Mouse (Mus musculus): ENCODE measurements around the gene Ccdc42. TPM values are rescaled to one million over a fixed set of nuclear protein-coding genes. Genes with fewer than 3 reads are reported as not detected.
A peak's percentile ranks its signal among the peaks of the same experiment; 100 is the strongest.

Ccdc42 gene
- polyA plus RNA-seq, 1 experiment from 2014 or later = 0.42 TPM

GRCm38 (mm10) chr11:68622751-68623150 is 35.9 kb downstream of the Ccdc42 start:
- Histone ChIP-seq H3K4me3 (replicated peaks) (peak overlapping the region; percentile 26; the same call in 1 of the 2 replicates), H3K27me3 (replicated peaks) (no peaks in the 10 kb centered on the region), H3K9me3 (no peaks in the 10 kb centered on the region), H3K4me1 (peaks cover 14% of the 10 kb centered on the region), H3K9ac (no peak overlapping the region), H3K4me2 (peak overlapping the region; percentile 51), H3K27ac (peak overlapping the region; percentile 78), H3K36me3 (no peaks in the 10 kb centered on the region)
- 34% methylated on average over 9 of the region's 9 CpGs for WGBS
- ATAC-seq (ENCODE audit: insufficient read depth, low FRiP score, low read depth) = no peak

DNA sequence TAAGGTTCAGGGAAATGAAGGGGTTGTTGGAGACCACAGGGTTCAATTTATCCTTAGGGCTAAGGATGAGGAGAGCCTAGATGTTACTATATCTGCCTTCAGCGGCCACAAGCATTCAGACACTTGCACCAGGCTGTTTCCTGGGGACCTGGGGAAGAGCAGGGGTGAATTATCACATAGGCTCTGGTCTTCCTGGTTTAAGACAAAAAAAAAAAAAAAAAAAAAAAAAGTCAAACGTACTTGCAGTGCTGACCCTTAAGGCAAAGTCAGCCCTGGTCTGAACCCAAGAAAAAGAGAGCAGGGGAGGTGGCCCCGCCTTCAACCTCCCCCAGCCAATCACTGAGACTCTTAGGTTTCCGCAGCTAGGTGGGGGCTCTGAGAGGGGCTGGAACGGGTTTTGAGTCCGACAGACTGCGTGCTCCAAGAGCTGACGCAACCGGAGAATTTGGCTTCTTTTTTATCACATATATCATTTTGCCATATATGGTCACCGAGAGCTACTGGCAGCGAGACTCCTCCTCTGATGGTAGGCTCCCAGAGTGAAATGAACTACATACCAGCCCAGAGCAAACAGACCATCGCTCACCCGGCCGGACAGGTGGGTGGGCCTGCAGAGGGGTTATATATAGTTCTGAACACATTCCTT is 36.5 kb downstream of the Ccdc42 start:
- WGBS = 2% methylated on average over 14 of the region's 14 CpGs
- H3K4me1 ChIP-seq = peaks cover 14% of the 10 kb centered on the region

DNA sequence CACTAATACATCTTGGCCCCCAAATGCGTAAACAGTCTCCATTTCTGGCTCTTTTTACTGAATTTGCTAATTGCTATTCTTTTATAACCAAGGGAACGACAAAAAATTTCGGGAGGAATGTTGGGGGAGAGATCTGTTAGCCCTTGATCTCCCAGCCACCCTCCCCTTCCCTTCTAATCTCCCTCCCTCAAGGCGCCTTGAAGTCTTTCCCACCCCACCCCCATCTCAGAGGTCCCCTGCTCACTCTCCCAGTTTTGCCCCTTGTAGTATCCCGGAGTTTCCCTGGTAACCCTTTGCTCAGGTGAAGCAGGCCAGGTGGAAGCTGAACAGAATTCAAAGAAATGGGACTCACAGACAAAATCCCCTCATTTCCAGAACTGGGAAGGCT is 37.0 kb downstream of the Ccdc42 start:
- H3K4me3 ChIP-seq (replicated peaks) = peak overlapping the region; percentile 26
- H3K4me2 ChIP-seq = peak overlapping the region; percentile 51
- no peaks in the 10 kb centered on the region for H3K9me3 ChIP-seq
- H3K27ac ChIP-seq = peak overlapping the region; percentile 78
- no peaks in the 10 kb centered on the region for H3K36me3 ChIP-seq
- no peak overlapping the region for H3K9ac ChIP-seq
- no peaks in the 10 kb centered on the region for H3K27me3 ChIP-seq (replicated peaks)
- peaks cover 14% of the 10 kb centered on the region for H3K4me1 ChIP-seq
- 6% methylated on average over 5 of the region's 5 CpGs for WGBS
- peak; percentile 40 for ATAC-seq (ENCODE audit: insufficient read depth, low FRiP score, low read depth)

More for the DNA sequence above, 36.5 kb downstream of the Ccdc42 start:
- peak overlapping the region; percentile 51 for H3K4me2 ChIP-seq
- peak overlapping the region; percentile 26 for H3K4me3 ChIP-seq (replicated peaks)
- peak; percentile 91 for ATAC-seq (ENCODE audit: insufficient read depth, low FRiP score, low read depth)
- H3K36me3 ChIP-seq = no peaks in the 10 kb centered on the region
- no peaks in the 10 kb centered on the region for H3K9me3 ChIP-seq
- no peak overlapping the region for H3K9ac ChIP-seq
- H3K27me3 ChIP-seq (replicated peaks) = no peaks in the 10 kb centered on the region
- H3K27ac ChIP-seq = peak overlapping the region; percentile 78

DNA sequence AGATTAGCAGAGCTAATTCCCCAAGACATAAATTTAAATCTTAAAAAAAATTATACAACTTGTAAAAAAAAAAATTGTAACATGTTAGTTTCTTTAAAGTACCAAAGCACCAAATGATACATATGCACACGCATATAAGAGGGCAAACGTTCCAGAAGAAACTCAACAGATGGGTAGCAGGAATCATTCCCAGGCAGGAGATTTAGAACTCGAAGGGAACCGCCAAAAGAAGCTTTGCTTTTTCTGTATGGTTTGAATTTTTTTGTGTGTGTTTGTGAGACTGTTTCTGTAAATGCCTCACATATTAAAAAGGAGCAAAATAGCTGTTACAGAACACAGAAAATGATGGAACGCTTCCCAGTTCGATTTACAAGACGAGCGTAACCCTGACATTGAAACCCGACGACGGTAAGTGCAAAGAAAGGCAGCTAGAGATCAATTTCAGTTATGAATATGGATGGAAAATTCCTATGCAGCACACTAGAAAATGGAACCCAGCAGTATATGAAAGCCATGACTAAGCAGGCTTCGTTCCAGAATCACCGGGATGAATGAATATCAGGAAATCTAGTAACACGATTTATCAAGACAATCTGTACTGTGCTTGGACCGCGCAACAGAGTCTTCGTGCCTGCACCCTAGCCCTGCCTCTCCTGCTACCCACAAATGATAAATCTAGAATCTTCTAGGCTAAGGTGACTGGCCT is 44.9 kb downstream of the Ccdc42 start:
- H3K4me1 ChIP-seq = no peaks in the 10 kb centered on the region
- H3K4me3 ChIP-seq (replicated peaks) = no peak overlapping the region
- no peak overlapping the region for H3K4me2 ChIP-seq
- no peaks in the 10 kb centered on the region for H3K27me3 ChIP-seq (replicated peaks)
- H3K36me3 ChIP-seq = no peaks in the 10 kb centered on the region
- no peaks in the 10 kb centered on the region for H3K9me3 ChIP-seq
- ATAC-seq (ENCODE audit: insufficient read depth, low FRiP score, low read depth) = no peak
- no peak overlapping the region for H3K9ac ChIP-seq
- WGBS = 68% methylated on average over 17 of the region's 17 CpGs
- no peak overlapping the region for H3K27ac ChIP-seq

DNA sequence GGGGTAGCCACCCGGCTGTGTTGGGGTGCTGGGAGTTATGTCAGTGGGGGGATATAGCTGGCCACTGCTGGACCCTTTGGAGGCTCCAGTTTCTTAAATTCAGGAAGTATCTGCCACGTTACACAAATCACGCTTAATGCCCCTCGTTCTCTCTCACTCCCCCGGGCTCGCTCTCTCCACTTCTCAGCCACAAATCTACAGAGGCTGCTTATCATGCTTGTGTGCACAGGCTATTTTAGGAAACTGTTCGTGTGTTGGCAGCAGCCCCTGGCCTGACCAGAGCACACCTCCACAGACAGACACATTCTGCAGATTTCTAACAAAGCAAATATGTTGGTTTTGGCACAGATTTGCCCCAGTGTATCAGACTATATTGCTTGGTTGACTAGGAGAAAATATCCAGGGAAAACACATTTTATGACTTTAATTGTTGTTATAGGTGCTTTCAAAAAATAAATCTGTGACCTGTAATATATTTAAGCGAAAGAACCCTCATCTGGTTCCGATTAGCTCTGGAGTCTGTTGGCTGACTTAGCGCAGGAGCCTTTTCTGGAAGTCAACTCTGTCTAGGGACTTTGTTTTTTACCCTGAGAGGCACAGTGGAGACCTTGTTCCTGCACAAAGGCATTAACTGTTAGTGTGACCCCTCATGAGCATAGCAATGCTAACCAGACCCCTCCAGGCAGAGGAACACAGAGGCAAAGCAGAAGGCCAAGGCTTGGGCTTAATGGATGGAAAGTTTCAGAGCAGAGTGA is 51.2 kb downstream of the Ccdc42 start:
- WGBS = 24% methylated on average over 10 of the region's 10 CpGs
- Histone ChIP-seq H3K27ac (peak overlapping the region; percentile 79), H3K9ac (no peak overlapping the region), H3K4me1 (peaks cover 12% of the 10 kb centered on the region), H3K36me3 (no peaks in the 10 kb centered on the region), H3K9me3 (no peaks in the 10 kb centered on the region), H3K4me2 (peak overlapping the region; percentile 32), H3K4me3 (replicated peaks) (no peak overlapping the region), H3K27me3 (replicated peaks) (no peaks in the 10 kb centered on the region)
- ATAC-seq (ENCODE audit: insufficient read depth, low FRiP score, low read depth) = peak; percentile 66; the same call in 1 of the 2 replicates

- 68% methylated on average over 5 of the region's 5 CpGs for WGBS
- Histone ChIP-seq H3K4me3 (replicated peaks) (no peak overlapping the region), H3K4me1 (peaks cover 12% of the 10 kb centered on the region), H3K27me3 (replicated peaks) (no peaks in the 10 kb centered on the region), H3K36me3 (no peaks in the 10 kb centered on the region), H3K27ac (no peak overlapping the region), H3K9ac (no peak overlapping the region), H3K4me2 (no peak overlapping the region), H3K9me3 (no peaks in the 10 kb centered on the region)
- no peak for ATAC-seq (ENCODE audit: insufficient read depth, low FRiP score, low read depth)
Measured at GRCm38 (mm10) chr11:68641361-68641760, 54.5 kb downstream of the Ccdc42 start.

- ATAC-seq (ENCODE audit: insufficient read depth, low FRiP score, low read depth) = no peak
- Histone ChIP-seq H3K4me2 (no peak overlapping the region), H3K4me1 (no peaks in the 10 kb centered on the region), H3K27ac (no peak overlapping the region), H3K9ac (no peak overlapping the region), H3K27me3 (replicated peaks) (no peaks in the 10 kb centered on the region), H3K36me3 (no peaks in the 10 kb centered on the region), H3K4me3 (replicated peaks) (no peak overlapping the region), H3K9me3 (no peaks in the 10 kb centered on the region)
- WGBS = 48% methylated on average over 6 of the region's 6 CpGs
Measured at GRCm38 (mm10) chr11:68644781-68645180, 58.0 kb downstream of the Ccdc42 start.

Other genes with a start within 250 kb of the Ccdc42 start
- gene Ntn1, start 186.2 kb upstream of the Ccdc42 start, polyA plus RNA-seq (2015; fragmentation: Nextera tagmentation; extraction: Ambion mirVana) = 16.1 and 18.7 TPM in 2 replicates
- gene Pik3r5, start 154.9 kb upstream of the Ccdc42 start, polyA plus RNA-seq (2015; fragmentation: Nextera tagmentation; extraction: Ambion mirVana) = 0.54 and 0.76 TPM in 2 replicates
- gene Pik3r6, start 84.0 kb upstream of the Ccdc42 start, polyA plus RNA-seq (2015; fragmentation: Nextera tagmentation; extraction: Ambion mirVana) = 3.2 and 4.7 TPM in 2 replicates
- gene Mfsd6l, start 30.8 kb upstream of the Ccdc42 start, polyA plus RNA-seq (2015; fragmentation: Nextera tagmentation; extraction: Ambion mirVana) = 2.2 and 3.2 TPM in 2 replicates
- 86.6 and 88.4 TPM in 2 replicates for gene Myh10, start 104.5 kb downstream of the Ccdc42 start, polyA plus RNA-seq (2015; fragmentation: Nextera tagmentation; extraction: Ambion mirVana)